Mouse (Mus musculus) intestine, embryonic 16.5 days (tissue): ENCODE results near the gene Uxt. TPM values are rescaled to one million over a fixed set of nuclear protein-coding genes. Genes with fewer than 3 reads are reported as not detected.

Experiments
- ATAC-seq: fragments of 200-750 bp; cut with Nextera tagmentation; 2 replicates; pipeline ENCODE4 v1.8.0; 2017; ENCODE audit warnings: moderate TSS enrichment, moderate library complexity
- H3K27ac ChIP-seq: fragments of 300-500 bp; sonication (generic); 2 replicates; pipeline ENCODE4 v1.5.1; 2014; ENCODE audit warnings: mild to moderate bottlenecking, low read length
- H3K27me3 ChIP-seq: fragments of 300-500 bp; sonication (generic); replicated peaks from 2 replicates; pipeline ENCODE4 v1.6.1; 2014; ENCODE audit warnings: low read length, control low read depth, mixed read lengths; ENCODE audit not compliant: control insufficient read depth, insufficient read depth
- H3K36me3 ChIP-seq: fragments of 300-500 bp; sonication (generic); 2 replicates; pipeline ENCODE4 v1.6.1; 2014; ENCODE audit warnings: low read length, control low read depth; ENCODE audit not compliant: control insufficient read depth, insufficient read depth
- H3K4me1 ChIP-seq: fragments of 300-500 bp; sonication (generic); 2 replicates; pipeline ENCODE4 v1.6.1; 2014; ENCODE audit warnings: low read length, control low read depth, mixed read lengths; ENCODE audit not compliant: control insufficient read depth, insufficient read depth
- H3K4me2 ChIP-seq: fragments of 300-500 bp; sonication (generic); 2 replicates; pipeline ENCODE4 v1.6.1; 2014; ENCODE audit warnings: low read depth, low read length, control low read depth
- H3K4me3 ChIP-seq: fragments of 300-500 bp; sonication (generic); 2 replicates; pipeline ENCODE4 v1.5.1; 2014; ENCODE audit warnings: mild to moderate bottlenecking, low read length
- H3K9ac ChIP-seq: fragments of 300-500 bp; sonication (generic); 2 replicates; pipeline ENCODE4 v1.6.1; 2014; ENCODE audit warnings: low read depth, low read length
- H3K9me3 ChIP-seq: fragments of 300-500 bp; sonication (generic); 2 replicates; pipeline ENCODE4 v1.6.1; 2016; ENCODE audit warnings: low read length, control low read depth; ENCODE audit not compliant: control insufficient read depth
- WGBS: fragments of 180-500 bp; shearing (Covaris S2); extraction: QIAGEN DNeasy Blood & Tissue Kit; methylation state at CpG from one replicate; pipeline ENCODE4 v1.1.7; 2014; 5-methylcytosine and 5-hydroxymethylcytosine counted together
- polyA plus RNA-seq: library from polyadenylated mRNA; unstranded; fragments of >200 nt; fragmentation: Nextera tagmentation; extraction: Ambion mirVana; gene quantifications from 2 replicates; pipeline ENCODE4 v1.2.1, GENCODE M21; 2015

Uxt gene
- polyA plus RNA-seq, result 59.3 and 63.5 TPM in 2 replicates

DNA sequence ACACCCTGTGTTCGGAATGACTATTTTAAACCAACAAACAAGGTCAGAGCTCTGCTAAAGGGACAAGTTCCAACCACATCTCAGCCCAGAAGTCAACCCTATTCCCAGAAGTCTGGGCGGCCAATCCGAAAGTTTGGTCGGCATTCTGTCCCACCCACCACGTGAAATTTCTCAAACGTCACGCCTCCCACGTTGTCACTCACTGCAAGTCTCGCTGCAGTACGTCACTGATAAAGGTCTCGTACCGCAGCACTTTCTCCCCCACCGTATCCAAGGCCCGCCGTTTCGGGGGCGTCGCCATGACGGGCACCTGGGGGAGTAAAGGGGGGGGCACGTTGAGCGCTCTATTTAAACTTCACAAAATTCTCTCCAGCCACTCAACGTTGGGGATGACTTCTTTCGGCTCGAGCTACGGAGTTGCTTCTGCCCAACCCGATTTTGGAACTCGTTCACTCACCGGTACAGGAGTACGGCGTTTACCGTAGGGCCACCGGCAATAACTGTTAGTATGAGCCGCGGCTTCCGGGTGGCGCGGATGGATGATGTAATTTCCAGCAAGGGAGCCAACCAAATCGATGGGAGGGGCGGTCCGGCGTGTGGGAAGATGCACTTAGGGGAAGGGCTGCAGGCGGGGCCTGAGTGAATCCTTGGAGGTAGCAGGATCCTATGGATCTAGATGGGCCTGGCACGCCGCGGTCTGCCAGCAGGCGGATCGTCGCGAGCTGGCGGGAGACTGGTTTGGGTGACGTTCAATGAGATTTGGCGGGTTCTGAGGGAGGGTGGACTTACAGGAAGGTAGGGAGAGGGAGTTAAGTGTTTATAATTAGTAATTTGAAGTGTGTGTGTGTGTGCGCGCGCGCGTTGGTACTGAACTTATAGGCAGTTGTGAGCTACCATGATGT lies at the start of gene Uxt:
TSS of gene Uxt (minus strand) at position 541 of the 902 bp plus-strand sequence.
- Histone ChIP-seq H3K36me3 (no peaks in the 10 kb centered on the region), H3K9ac (peak within 1 kb of the TSS; percentile 65), H3K4me2 (peak within 1 kb of the TSS; percentile 49), H3K4me1 (no peaks in the 10 kb centered on the region), H3K4me3 (peak within 1 kb of the TSS; percentile 57), H3K9me3 (no peaks in the 10 kb centered on the region), H3K27me3 (no peaks in the 10 kb centered on the region), H3K27ac (peak within 1 kb of the TSS; percentile 78)
- WGBS, result 17% methylated on average over 57 of the region's 57 CpGs
- peak; percentile 98 for ATAC-seq

DNA sequence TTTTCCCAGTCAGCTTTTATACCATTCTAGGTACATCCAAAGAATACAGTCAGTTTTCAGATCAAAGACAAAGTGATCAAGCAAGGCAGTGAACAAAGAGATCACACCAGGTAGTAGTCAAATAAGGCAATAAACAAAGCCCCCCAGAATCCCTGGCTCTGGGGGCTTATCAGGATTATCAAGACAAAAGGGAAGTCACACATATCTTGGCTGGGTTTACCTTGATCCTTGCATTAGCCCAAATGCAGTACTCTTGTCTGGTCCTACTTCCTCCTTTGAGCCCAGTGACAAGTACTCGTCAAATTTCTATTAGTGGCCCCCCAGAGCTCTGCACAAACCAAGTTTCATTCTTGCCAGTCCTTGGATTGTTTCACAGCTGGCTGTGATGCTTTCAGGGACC lies 19.1 kb upstream of the Uxt start:
- H3K4me2 ChIP-seq, result no peak overlapping the region
- no peaks in the 10 kb centered on the region for H3K4me1 ChIP-seq
- no peaks in the 10 kb centered on the region for H3K27me3 ChIP-seq
- no peak for ATAC-seq
- no peaks in the 10 kb centered on the region for H3K9me3 ChIP-seq
- no peak overlapping the region for H3K4me3 ChIP-seq
- no peak overlapping the region for H3K27ac ChIP-seq
- WGBS, result 71% methylated on average over 1 of the region's 1 CpGs
- H3K9ac ChIP-seq, result no peak overlapping the region
- H3K36me3 ChIP-seq, result no peaks in the 10 kb centered on the region

DNA sequence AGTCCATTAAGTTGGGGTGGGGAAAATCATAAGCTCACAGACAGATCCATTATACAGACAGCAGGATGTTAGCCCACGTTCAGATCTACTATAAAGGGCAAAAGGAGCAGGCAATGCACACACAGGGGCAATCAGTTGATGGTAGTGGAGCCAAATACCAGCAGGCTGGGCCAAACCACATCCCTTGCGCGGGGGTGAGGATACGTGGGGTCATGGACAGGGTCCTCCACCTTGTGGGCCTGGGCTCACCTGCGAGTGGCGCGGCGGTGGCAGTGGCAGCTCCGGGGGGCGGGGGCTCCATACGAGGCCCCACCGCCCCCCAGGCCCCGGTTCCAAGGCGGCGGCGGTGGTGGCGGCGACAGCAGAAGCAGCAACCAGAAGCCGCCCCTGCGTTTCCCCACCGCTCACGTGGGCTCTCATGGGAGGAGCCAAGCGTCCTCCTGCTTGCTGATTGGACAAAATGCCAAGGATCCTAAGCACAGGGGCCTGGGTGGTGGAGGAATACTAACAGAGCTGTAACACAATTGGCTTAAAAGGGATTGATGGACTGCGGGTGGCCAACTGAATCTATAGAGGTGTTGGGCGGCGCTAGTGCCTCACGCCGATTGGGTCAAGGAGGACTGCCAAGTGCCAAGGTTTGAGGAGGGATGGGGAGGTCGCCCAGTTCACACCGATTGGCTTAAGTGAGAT lies 11.5 kb downstream of the Uxt start, which contains the start of gene Elk1:
TSS of gene Elk1 (minus strand) at position 418 of the 690 bp plus-strand sequence.
- H3K4me1 ChIP-seq, result no peaks in the 10 kb centered on the region
- H3K9ac ChIP-seq, result peak within 1 kb of the TSS; percentile 77
- no peaks in the 10 kb centered on the region for H3K36me3 ChIP-seq
- no peaks in the 10 kb centered on the region for H3K9me3 ChIP-seq
- peak within 1 kb of the TSS; percentile 67 for H3K4me3 ChIP-seq
- no peak within 1 kb of the TSS for H3K27ac ChIP-seq
- WGBS, result 17% methylated on average over 30 of the region's 30 CpGs
- peak; percentile 98 for ATAC-seq
- peak within 1 kb of the TSS; percentile 52 for H3K4me2 ChIP-seq
- no peaks in the 10 kb centered on the region for H3K27me3 ChIP-seq

DNA sequence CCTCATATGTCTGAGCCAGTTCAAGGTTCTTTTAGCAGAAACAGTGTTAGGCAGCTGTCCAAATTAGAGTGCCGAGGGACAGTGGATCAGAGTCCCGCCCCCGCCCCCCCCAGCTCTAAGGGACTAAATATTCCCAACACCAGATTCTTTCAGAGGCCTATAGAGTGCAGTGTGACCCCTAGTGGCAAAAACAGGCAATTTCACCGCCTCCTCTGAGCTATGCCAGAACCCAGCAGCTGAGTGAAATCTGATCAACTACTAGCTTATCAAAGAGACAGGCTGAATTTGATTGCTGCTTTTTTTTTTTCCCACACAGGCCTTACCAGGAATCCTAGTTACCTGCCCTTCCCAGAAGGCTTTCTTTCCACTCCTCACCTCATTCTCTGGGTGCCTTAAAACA lies 15.8 kb downstream of the Uxt start:
- Histone ChIP-seq H3K9ac (no peak overlapping the region), H3K27ac (no peak overlapping the region), H3K4me3 (no peak overlapping the region), H3K36me3 (no peaks in the 10 kb centered on the region), H3K4me2 (no peak overlapping the region), H3K9me3 (no peaks in the 10 kb centered on the region), H3K27me3 (no peaks in the 10 kb centered on the region), H3K4me1 (no peaks in the 10 kb centered on the region)
- WGBS, result 5% methylated on average over 4 of the region's 4 CpGs
- ATAC-seq, result no peak

DNA sequence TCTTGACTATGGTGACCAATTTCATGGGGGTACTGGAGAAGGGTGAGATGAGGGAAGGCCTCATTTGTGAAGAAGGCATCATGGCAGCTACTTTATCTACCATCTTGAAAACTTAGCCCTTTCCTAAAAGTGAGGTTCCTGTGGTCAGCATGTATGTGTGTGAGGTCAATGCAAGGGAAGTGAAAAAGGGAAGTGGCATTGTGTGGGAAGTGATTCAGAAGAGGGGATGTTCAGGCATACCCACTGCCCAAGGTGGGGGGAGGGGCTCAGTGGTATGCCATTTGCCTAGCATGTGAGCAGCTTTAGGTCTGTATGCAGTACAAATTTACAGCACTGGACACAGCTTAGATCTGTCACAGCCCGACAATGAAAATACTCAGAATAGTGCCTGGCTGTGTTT lies 29.9 kb downstream of the Uxt start:
- ATAC-seq, result no peak
- 79% methylated on average over 1 of the region's 1 CpGs for WGBS

DNA sequence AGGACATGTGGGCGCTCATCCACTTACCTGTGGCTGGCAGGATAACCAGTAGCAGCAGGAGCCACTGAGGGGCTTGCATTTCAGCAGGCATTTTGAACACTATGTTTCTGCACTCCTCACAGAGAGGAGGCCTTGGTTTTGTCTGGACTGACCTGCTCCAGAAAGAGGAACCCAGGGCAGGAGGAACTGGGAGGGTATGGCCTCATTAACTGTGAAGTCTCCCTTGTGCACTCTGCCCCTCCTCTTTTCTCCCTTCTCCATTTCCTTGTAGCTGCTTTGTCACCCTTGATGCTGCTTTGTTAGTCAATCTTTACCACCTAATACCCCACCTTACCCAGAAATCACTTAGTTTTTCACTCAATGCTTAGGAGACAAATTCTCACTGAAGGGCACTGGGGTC lies 30.5 kb downstream of the Uxt start, which contains the start of gene Cfp:
TSS of gene Cfp (minus strand) at position 192 of the 400 bp plus-strand sequence.
- no peak within 1 kb of the TSS for H3K9ac ChIP-seq
- ATAC-seq, result no peak
- H3K27ac ChIP-seq, result no peak within 1 kb of the TSS
- 83% methylated on average over 1 of the region's 1 CpGs for WGBS
- H3K4me1 ChIP-seq, result no peaks in the 10 kb centered on the region
- no peaks in the 10 kb centered on the region for H3K27me3 ChIP-seq
- no peak within 1 kb of the TSS for H3K4me2 ChIP-seq
- no peaks in the 10 kb centered on the region for H3K9me3 ChIP-seq
- no peaks in the 10 kb centered on the region for H3K36me3 ChIP-seq
- no peak within 1 kb of the TSS for H3K4me3 ChIP-seq

More for the DNA sequence above, 29.9 kb downstream of the Uxt start:
- Histone ChIP-seq H3K4me2 (no peak overlapping the region), H3K36me3 (no peaks in the 10 kb centered on the region), H3K27ac (no peak overlapping the region), H3K27me3 (no peaks in the 10 kb centered on the region), H3K4me1 (no peaks in the 10 kb centered on the region), H3K9me3 (no peaks in the 10 kb centered on the region), H3K4me3 (no peak overlapping the region), H3K9ac (no peak overlapping the region)

DNA sequence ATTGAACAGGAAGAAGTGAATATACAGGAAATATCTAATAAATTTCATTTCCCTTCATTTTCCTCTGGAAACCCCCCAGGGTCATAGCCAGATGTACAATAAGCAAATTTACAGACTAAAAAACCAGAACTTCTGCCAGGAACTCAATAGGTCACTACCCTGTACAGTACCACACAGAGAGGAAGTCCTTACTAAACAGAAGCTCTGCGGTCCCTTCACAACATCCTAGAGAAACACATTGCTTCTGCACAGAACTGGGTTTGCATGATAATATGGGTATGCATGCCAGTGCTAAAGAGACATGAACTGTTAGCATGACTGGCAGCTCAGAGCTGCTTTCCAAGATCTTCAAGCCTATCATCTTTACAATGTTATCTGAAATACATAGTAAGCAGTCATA lies 32.0 kb downstream of the Uxt start:
- Histone ChIP-seq H3K9me3 (no peaks in the 10 kb centered on the region), H3K36me3 (no peaks in the 10 kb centered on the region), H3K27me3 (no peaks in the 10 kb centered on the region), H3K4me2 (no peak overlapping the region), H3K4me3 (no peak overlapping the region), H3K27ac (no peak overlapping the region), H3K9ac (no peak overlapping the region), H3K4me1 (no peaks in the 10 kb centered on the region)
- 88% methylated on average over 1 of the region's 1 CpGs for WGBS
- ATAC-seq, result no peak

DNA sequence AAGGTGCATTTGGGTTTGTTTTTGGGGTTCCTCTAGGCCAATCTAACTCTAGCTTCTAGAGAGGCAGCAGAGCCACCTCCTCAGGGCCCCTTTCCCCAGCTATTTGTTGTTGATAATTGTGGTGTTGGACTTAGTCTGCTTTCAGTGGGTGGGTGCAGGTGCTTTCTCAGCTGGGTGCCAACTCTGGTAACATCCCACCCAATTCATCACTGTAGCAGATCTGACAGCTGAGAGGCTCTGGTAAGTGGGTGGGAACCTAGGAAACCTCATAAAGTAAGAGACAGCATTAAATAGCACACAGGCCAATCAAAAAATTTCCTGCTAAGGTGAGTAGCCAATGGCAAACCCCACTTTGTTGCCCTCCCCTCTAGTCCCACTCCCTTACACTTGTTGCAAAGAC lies 36.8 kb downstream of the Uxt start:
- Histone ChIP-seq H3K9ac (no peak overlapping the region), H3K4me3 (no peak overlapping the region), H3K27ac (no peak overlapping the region), H3K9me3 (no peaks in the 10 kb centered on the region), H3K36me3 (no peaks in the 10 kb centered on the region), H3K27me3 (no peaks in the 10 kb centered on the region), H3K4me1 (no peaks in the 10 kb centered on the region), H3K4me2 (no peak overlapping the region)
- no peak for ATAC-seq

DNA sequence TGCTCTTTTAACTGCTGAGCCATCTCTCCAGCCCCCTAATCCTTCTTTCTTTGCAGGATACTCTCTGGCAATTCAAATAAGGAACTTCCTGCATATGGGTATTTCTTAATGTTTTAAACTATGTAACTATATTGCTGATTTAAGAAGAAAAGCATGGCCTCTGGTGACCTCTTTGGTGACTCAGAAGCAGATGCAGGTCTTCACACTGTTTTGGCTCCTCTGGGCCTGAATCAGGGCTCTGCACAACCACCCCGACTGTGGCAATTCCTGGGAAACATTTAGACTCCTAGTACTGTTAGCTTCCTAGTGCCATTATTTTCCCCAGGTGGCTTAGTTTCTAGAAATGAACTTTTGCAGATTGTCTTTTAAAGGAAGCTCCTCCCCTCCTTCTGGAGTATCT lies 38.3 kb downstream of the Uxt start:
- H3K9ac ChIP-seq, result no peak overlapping the region
- no peaks in the 10 kb centered on the region for H3K4me1 ChIP-seq
- H3K36me3 ChIP-seq, result no peaks in the 10 kb centered on the region
- H3K9me3 ChIP-seq, result no peaks in the 10 kb centered on the region
- WGBS, result 70% methylated on average over 1 of the region's 1 CpGs
- no peak overlapping the region for H3K4me2 ChIP-seq
- ATAC-seq, result no peak
- no peaks in the 10 kb centered on the region for H3K27me3 ChIP-seq
- no peak overlapping the region for H3K4me3 ChIP-seq
- no peak overlapping the region for H3K27ac ChIP-seq
